Mouse (Mus musculus): ENCODE data around the gene Cntnap2. TPM values are rescaled to one million over a fixed set of nuclear protein-coding genes. Genes with fewer than 3 reads are reported as not detected.

Gene Cntnap2
- polyA plus RNA-seq, 1 experiment from 2014 or later = 0.55 TPM

GRCm38 (mm10) chr6:45144882-45145281 is 85.7 kb downstream of the Cntnap2 start:
- Histone ChIP-seq H3K27ac (replicated peaks in 1 of 2; ENCODE audit: control insufficient read depth in 1 of 2, insufficient read depth in 1 of 2, low read depth in 2 of 2, low read length in 2 of 2) (no peak overlapping the region), H3K9me3 (ENCODE audit: control insufficient read depth, low read length) (no peaks in the 10 kb centered on the region), H3K36me3 (ENCODE audit: control insufficient read depth, insufficient read depth, low read length) (no peaks in the 10 kb centered on the region), H3K4me1 (ENCODE audit: control insufficient read depth in 2 of 2, insufficient read depth in 2 of 2, low read length in 2 of 2) (no peaks in the 10 kb centered on the region), H3K9ac (ENCODE audit: low read length) (no peak overlapping the region), H3K4me3 (ENCODE audit: control insufficient read depth in 1 of 2, insufficient read depth in 1 of 2, low read depth in 1 of 2, low read length in 2 of 2) (no peak overlapping the region), H3K27me3 (ENCODE audit: control insufficient read depth, insufficient read depth, low read length) (no peaks in the 10 kb centered on the region), H3K4me2 (ENCODE audit: low read length) (no peak overlapping the region)
- 76% methylated on average over 2 of the region's 2 CpGs for WGBS
- ATAC-seq (ENCODE audit: insufficient number of reproducible peaks, insufficient read depth, low FRiP score, low read depth) = no peak

DNA sequence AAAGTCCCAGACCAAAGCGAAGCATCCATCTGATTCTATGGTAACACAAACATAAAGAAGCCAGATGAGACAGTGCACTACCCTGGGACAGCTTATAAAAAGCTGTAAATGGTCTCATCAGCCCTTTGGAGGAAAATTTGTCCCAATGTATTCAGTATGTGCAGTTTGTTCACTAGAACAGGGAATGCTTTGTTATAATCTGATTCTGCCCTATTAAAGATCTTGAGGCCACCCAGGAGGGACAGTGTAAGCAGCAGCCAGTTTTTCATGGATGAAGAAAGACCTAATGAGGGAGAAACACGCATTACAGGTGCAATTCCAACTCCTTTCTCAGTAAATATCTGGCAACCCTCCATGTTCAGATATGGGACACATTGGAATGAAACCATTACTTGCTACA is 145.9 kb downstream of the Cntnap2 start:
- no peak overlapping the region for H3K27ac ChIP-seq (replicated peaks in 1 of 2; ENCODE audit: control insufficient read depth in 1 of 2, insufficient read depth in 1 of 2, low read depth in 2 of 2, low read length in 2 of 2)
- no peak overlapping the region for H3K4me2 ChIP-seq (ENCODE audit: low read length)
- no peak overlapping the region for H3K9ac ChIP-seq (ENCODE audit: low read length)
- H3K36me3 ChIP-seq (ENCODE audit: control insufficient read depth, insufficient read depth, low read length) = no peaks in the 10 kb centered on the region
- no peak overlapping the region for H3K4me3 ChIP-seq (ENCODE audit: control insufficient read depth in 1 of 2, insufficient read depth in 1 of 2, low read depth in 1 of 2, low read length in 2 of 2)
- WGBS = 60% methylated on average over 2 of the region's 2 CpGs
- no peaks in the 10 kb centered on the region for H3K4me1 ChIP-seq (ENCODE audit: control insufficient read depth in 2 of 2, insufficient read depth in 2 of 2, low read length in 2 of 2)
- no peaks in the 10 kb centered on the region for H3K27me3 ChIP-seq (ENCODE audit: control insufficient read depth, insufficient read depth, low read length)
- no peak for ATAC-seq (ENCODE audit: insufficient number of reproducible peaks, insufficient read depth, low FRiP score, low read depth)
- H3K9me3 ChIP-seq (ENCODE audit: control insufficient read depth, low read length) = no peaks in the 10 kb centered on the region

DNA sequence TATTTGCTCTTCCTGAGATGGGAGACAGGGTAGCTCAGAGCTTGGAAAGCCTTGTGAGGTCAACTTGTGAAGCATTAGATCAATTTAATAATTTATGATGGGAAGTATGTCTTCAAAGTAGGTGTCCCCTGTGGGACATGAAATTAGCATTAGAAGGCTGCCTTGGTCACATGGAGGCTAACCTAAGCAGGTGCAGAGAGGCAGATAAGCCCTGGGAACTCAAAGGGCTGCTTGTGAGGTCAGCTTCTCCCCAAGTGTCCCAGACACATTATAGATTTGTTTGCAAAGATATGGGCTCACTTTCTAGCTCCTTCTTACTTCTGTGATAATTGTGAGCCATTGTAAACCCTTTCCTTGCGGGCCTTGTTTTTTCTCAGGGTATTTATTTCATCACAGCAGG is 155.2 kb downstream of the Cntnap2 start:
- no peaks in the 10 kb centered on the region for H3K36me3 ChIP-seq (ENCODE audit: control insufficient read depth, insufficient read depth, low read length)
- WGBS = 35% methylated on average over 1 of the region's 1 CpGs
- H3K9me3 ChIP-seq (ENCODE audit: control insufficient read depth, low read length) = no peaks in the 10 kb centered on the region
- no peak overlapping the region for H3K27ac ChIP-seq (replicated peaks in 1 of 2; ENCODE audit: control insufficient read depth in 1 of 2, insufficient read depth in 1 of 2, low read depth in 2 of 2, low read length in 2 of 2)
- no peak overlapping the region for H3K4me3 ChIP-seq (ENCODE audit: control insufficient read depth in 1 of 2, insufficient read depth in 1 of 2, low read depth in 1 of 2, low read length in 2 of 2)
- no peak overlapping the region for H3K4me2 ChIP-seq (ENCODE audit: low read length)
- ATAC-seq (ENCODE audit: insufficient number of reproducible peaks, insufficient read depth, low FRiP score, low read depth) = no peak
- no peaks in the 10 kb centered on the region for H3K27me3 ChIP-seq (ENCODE audit: control insufficient read depth, insufficient read depth, low read length)
- no peaks in the 10 kb centered on the region for H3K4me1 ChIP-seq (ENCODE audit: control insufficient read depth in 2 of 2, insufficient read depth in 2 of 2, low read length in 2 of 2)
- no peak overlapping the region for H3K9ac ChIP-seq (ENCODE audit: low read length)

GRCm38 (mm10) chr6:45229002-45229401 is 169.8 kb downstream of the Cntnap2 start:
- no peak for ATAC-seq (ENCODE audit: insufficient number of reproducible peaks, insufficient read depth, low FRiP score, low read depth)
- Histone ChIP-seq H3K36me3 (ENCODE audit: control insufficient read depth, insufficient read depth, low read length) (no peaks in the 10 kb centered on the region), H3K9ac (ENCODE audit: low read length) (no peak overlapping the region), H3K4me3 (ENCODE audit: control insufficient read depth in 1 of 2, insufficient read depth in 1 of 2, low read depth in 1 of 2, low read length in 2 of 2) (no peak overlapping the region), H3K9me3 (ENCODE audit: control insufficient read depth, low read length) (no peaks in the 10 kb centered on the region), H3K4me1 (ENCODE audit: control insufficient read depth in 2 of 2, insufficient read depth in 2 of 2, low read length in 2 of 2) (no peaks in the 10 kb centered on the region), H3K4me2 (ENCODE audit: low read length) (no peak overlapping the region), H3K27ac (replicated peaks in 1 of 2; ENCODE audit: control insufficient read depth in 1 of 2, insufficient read depth in 1 of 2, low read depth in 2 of 2, low read length in 2 of 2) (no peak overlapping the region), H3K27me3 (ENCODE audit: control insufficient read depth, insufficient read depth, low read length) (no peaks in the 10 kb centered on the region)
- 75% methylated on average over 1 of the region's 1 CpGs for WGBS

DNA sequence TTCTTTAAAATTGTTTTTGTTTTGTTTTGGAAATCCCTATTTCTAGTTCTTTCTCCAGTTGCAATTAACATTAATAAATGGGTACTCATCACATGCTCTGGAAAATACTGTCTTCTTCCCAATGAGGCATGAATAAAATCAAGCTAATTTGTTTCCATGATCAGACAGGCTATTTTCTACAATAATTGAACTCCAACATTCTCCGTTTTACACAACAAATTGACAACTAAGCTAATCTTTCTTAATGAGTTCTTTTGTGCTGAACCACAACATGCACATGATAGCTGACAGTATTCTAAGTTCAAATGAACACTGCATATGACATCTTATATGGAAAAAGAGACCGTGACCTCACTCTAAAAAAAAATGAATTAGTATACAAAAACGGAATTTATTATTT is 173.4 kb downstream of the Cntnap2 start:
- Histone ChIP-seq H3K36me3 (ENCODE audit: control insufficient read depth, insufficient read depth, low read length) (no peaks in the 10 kb centered on the region), H3K4me1 (ENCODE audit: control insufficient read depth in 2 of 2, insufficient read depth in 2 of 2, low read length in 2 of 2) (no peaks in the 10 kb centered on the region), H3K27me3 (ENCODE audit: control insufficient read depth, insufficient read depth, low read length) (no peaks in the 10 kb centered on the region), H3K9me3 (ENCODE audit: control insufficient read depth, low read length) (no peaks in the 10 kb centered on the region), H3K9ac (ENCODE audit: low read length) (no peak overlapping the region), H3K27ac (replicated peaks in 1 of 2; ENCODE audit: control insufficient read depth in 1 of 2, insufficient read depth in 1 of 2, low read depth in 2 of 2, low read length in 2 of 2) (no peak overlapping the region), H3K4me3 (ENCODE audit: control insufficient read depth in 1 of 2, insufficient read depth in 1 of 2, low read depth in 1 of 2, low read length in 2 of 2) (no peak overlapping the region), H3K4me2 (ENCODE audit: low read length) (no peak overlapping the region)
- WGBS = 73% methylated on average over 3 of the region's 3 CpGs
- ATAC-seq (ENCODE audit: insufficient number of reproducible peaks, insufficient read depth, low FRiP score, low read depth) = no peak

DNA sequence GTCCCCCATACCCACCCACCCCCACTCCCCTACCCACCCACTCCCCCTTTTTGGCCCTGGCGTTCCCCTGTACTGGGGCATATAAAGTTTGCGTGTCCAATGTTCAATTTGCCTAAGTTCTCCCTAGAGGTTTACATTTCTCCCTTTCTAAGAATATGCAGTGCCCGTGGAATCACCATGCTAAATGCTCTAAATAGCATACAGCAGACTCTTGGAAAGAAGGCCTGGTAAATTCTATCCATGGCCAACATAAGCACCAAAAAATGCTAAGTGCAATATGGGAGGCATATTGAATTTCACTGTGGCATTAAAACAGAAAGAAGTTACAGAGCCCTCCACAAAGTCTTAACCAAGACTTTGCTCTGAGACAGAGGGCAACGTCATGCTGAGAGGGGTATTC is 177.4 kb downstream of the Cntnap2 start:
- Histone ChIP-seq H3K27me3 (ENCODE audit: control insufficient read depth, insufficient read depth, low read length) (no peaks in the 10 kb centered on the region), H3K27ac (replicated peaks in 1 of 2; ENCODE audit: control insufficient read depth in 1 of 2, insufficient read depth in 1 of 2, low read depth in 2 of 2, low read length in 2 of 2) (no peak overlapping the region), H3K4me1 (ENCODE audit: control insufficient read depth in 2 of 2, insufficient read depth in 2 of 2, low read length in 2 of 2) (no peaks in the 10 kb centered on the region), H3K4me3 (ENCODE audit: control insufficient read depth in 1 of 2, insufficient read depth in 1 of 2, low read depth in 1 of 2, low read length in 2 of 2) (no peak overlapping the region), H3K4me2 (ENCODE audit: low read length) (no peak overlapping the region), H3K9me3 (ENCODE audit: control insufficient read depth, low read length) (no peaks in the 10 kb centered on the region), H3K36me3 (ENCODE audit: control insufficient read depth, insufficient read depth, low read length) (no peaks in the 10 kb centered on the region), H3K9ac (ENCODE audit: low read length) (no peak overlapping the region)
- 79% methylated on average over 4 of the region's 4 CpGs for WGBS
- ATAC-seq (ENCODE audit: insufficient number of reproducible peaks, insufficient read depth, low FRiP score, low read depth) = no peak

DNA sequence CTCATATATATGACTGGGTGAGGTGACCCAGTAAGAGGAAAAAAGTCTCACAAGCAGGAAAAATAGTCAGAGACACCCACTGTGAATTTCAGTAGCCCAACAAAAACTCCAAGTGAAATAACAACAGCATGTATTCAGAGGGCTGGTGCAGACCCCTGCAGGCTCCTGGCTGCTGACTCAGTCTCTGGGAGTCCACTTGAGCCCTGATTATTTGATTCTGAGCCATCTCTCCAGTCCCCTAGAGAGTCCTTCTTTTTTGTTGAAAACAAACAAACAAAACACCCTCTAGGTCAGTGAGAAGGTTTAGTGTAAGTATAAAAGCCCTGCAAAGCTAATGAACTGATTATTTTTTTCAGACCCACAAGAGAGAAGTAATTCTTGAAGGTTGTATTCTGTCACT is 179.0 kb downstream of the Cntnap2 start:
- no peak overlapping the region for H3K4me2 ChIP-seq (ENCODE audit: low read length)
- H3K27me3 ChIP-seq (ENCODE audit: control insufficient read depth, insufficient read depth, low read length) = no peaks in the 10 kb centered on the region
- no peak overlapping the region for H3K9ac ChIP-seq (ENCODE audit: low read length)
- no peaks in the 10 kb centered on the region for H3K9me3 ChIP-seq (ENCODE audit: control insufficient read depth, low read length)
- no peak overlapping the region for H3K27ac ChIP-seq (replicated peaks in 1 of 2; ENCODE audit: control insufficient read depth in 1 of 2, insufficient read depth in 1 of 2, low read depth in 2 of 2, low read length in 2 of 2)
- no peaks in the 10 kb centered on the region for H3K36me3 ChIP-seq (ENCODE audit: control insufficient read depth, insufficient read depth, low read length)
- no peak for ATAC-seq (ENCODE audit: insufficient number of reproducible peaks, insufficient read depth, low FRiP score, low read depth)
- H3K4me3 ChIP-seq (ENCODE audit: control insufficient read depth in 1 of 2, insufficient read depth in 1 of 2, low read depth in 1 of 2, low read length in 2 of 2) = no peak overlapping the region
- H3K4me1 ChIP-seq (ENCODE audit: control insufficient read depth in 2 of 2, insufficient read depth in 2 of 2, low read length in 2 of 2) = no peaks in the 10 kb centered on the region

- WGBS = 76% methylated on average over 1 of the region's 1 CpGs
- H3K4me3 ChIP-seq (ENCODE audit: control insufficient read depth in 1 of 2, insufficient read depth in 1 of 2, low read depth in 1 of 2, low read length in 2 of 2) = no peak overlapping the region
- H3K9ac ChIP-seq (ENCODE audit: low read length) = no peak overlapping the region
- no peaks in the 10 kb centered on the region for H3K4me1 ChIP-seq (ENCODE audit: control insufficient read depth in 2 of 2, insufficient read depth in 2 of 2, low read length in 2 of 2)
- no peaks in the 10 kb centered on the region for H3K27me3 ChIP-seq (ENCODE audit: control insufficient read depth, insufficient read depth, low read length)
- H3K9me3 ChIP-seq (ENCODE audit: control insufficient read depth, low read length) = no peaks in the 10 kb centered on the region
- H3K4me2 ChIP-seq (ENCODE audit: low read length) = no peak overlapping the region
- H3K36me3 ChIP-seq (ENCODE audit: control insufficient read depth, insufficient read depth, low read length) = no peaks in the 10 kb centered on the region
- no peak overlapping the region for H3K27ac ChIP-seq (replicated peaks in 1 of 2; ENCODE audit: control insufficient read depth in 1 of 2, insufficient read depth in 1 of 2, low read depth in 2 of 2, low read length in 2 of 2)
- ATAC-seq (ENCODE audit: insufficient number of reproducible peaks, insufficient read depth, low FRiP score, low read depth) = no peak
Measured at GRCm38 (mm10) chr6:45241218-45241617, 182.1 kb downstream of the Cntnap2 start.

Measured in heart, embryonic 14.5 days (tissue).